Mouse (Mus musculus): ENCODE data around the gene Klhl7. TPM values are rescaled to one million over a fixed set of nuclear protein-coding genes. Genes with fewer than 3 reads are reported as not detected.

Klhl7 gene
- total RNA-seq, 2 experiments from 2014 or later: 35.0 to 41.5 TPM

GRCm38 (mm10) chr5:24172092-24172491 is 71.7 kb downstream of the Klhl7 start:
- no peak for DNase-seq

DNA sequence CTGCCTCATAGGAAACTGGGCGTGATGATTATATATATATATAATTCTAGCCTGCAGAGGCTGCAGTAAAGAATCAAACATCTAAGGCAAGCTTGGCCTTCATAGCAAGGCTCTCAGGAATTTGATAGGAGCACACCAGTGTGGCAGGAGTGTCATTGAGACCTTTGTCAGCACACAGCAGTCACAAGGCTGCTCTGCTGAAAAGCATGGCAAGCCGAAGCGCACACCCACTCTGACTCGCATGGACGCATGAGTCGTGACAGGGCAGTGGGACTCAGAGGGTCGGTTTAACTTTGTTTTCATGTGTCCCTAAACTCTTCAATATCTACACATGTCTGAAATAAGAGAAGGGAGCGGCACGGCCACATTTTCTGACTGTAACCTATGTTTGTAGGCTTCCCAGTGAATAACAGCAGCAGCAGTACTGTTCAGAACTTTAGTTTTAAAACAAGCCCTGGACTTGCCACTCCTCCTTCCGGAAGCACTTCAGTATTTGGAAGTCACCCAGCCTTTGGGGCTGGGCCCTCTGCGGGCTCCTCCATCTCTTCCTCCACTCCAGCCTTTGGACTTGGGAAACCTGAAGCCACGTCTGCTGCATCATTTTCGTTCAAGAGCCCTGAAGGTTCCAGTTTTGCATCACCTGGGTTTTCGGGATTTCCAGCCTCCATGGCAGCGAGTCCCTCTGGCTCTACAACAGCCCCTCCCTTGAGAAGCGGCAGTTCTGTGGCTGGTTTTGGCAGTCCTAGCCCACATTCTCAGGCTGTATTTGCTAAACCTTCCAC is 81.3 kb downstream of the Klhl7 start:
- no peak for DNase-seq

DNA sequence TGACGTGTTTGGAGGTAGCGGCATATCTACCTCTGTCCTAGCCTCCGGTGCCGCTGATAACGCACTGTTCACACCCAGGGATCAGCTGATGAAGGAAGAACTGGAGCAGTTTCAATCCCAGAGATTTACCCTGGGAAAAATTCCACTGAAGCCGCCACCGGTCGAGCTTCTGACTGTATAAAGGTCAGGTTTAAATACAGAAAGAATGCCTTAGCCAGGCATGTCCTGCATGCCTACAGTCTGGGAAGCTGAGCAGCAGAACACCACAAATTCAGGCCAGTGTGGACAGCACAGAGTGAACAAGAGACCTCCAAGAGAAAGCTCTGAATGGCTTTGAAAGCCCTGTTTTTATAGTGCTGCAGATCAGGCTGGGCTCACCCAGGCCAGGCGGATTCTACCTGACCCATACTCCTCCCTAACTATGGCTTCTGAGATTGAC is 81.9 kb downstream of the Klhl7 start:
- DNase-seq: no peak

- DNase-seq: no peak
Measured at GRCm38 (mm10) chr5:24183096-24183495, 82.7 kb downstream of the Klhl7 start.

GRCm38 (mm10) chr5:24184011-24184410 is 83.6 kb downstream of the Klhl7 start:
- no peak for DNase-seq

DNA sequence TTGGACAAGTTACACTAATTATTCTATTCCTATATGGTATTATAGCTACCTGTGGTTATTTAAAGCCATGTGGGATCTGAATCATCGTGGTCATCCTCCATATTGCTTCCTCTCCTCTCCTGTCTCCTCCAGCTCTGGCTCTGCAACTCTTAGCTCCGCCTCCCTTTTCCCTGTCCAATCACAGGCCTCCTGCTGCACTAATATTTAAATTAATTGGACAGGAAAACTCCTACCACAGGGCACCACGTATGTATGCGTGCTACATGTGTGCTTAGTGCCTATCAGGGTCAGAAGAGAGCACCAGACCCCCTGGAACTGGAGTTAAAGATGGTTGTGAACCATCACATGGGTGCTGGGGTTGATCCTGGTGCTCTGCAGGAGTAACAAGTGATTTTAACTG is 88.1 kb downstream of the Klhl7 start:
- DNase-seq: no peak

DNA sequence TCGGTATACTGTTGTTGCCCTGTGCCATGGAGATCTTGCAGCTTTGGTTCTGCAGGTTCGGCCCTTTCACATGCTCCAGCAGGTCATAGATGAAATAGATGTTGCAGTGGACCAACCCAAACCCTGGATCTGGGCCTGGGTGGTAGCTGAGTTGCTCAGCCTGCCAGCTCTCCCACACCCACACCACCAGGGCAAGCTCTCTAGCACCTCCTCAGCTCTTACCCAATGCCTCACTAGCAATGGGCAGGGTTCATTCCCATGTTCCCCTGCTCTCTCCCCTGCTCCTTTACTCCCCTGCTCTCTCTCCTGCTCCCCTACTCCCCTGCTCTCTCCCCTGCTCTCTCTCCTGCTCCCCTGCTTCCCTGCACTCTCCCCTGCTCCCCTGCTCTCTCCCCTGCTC is 91.4 kb downstream of the Klhl7 start:
- no peak for DNase-seq

GRCm38 (mm10) chr5:24201006-24201405 is 100.6 kb downstream of the Klhl7 start:
- no peak for DNase-seq

- no peak for DNase-seq
Measured at GRCm38 (mm10) chr5:24202492-24202891, 102.1 kb downstream of the Klhl7 start.

GRCm38 (mm10) chr5:24203266-24203665 is 102.9 kb downstream of the Klhl7 start:
- DNase-seq: no peak

GRCm38 (mm10) chr5:24207965-24208364 is 107.6 kb downstream of the Klhl7 start:
- no peak for DNase-seq

DNA sequence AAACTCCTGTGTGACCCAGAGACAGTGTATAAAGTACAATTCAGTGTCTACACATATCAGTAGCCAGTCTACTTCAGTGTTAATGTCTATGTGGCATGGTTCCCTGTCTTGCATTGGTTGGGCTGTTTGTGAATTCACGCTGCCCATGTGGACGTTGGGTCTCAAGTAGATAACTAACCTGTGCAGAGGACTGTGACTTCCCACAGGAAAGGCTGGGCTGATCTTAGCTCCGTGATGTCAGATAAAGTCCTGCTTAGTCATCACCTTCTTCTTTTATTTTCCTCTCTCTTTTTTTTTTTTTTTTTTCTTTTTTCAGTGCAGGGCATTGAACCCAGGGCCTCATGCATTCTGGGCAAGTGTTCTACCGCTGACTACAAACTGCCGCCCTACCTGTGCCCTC is 108.1 kb downstream of the Klhl7 start:
- DNase-seq: no peak

Other genes starting within 250 kb of the Klhl7 start
- 10 to 100 TPM; 15.9 to 20.0 TPM for gene Fam126a, start 69.9 kb upstream of the Klhl7 start, total RNA-seq (2021)
- 1 to 10 TPM; 6.2 to 7.6 TPM for gene Nupl2, start 64.4 kb downstream of the Klhl7 start, total RNA-seq (2021)

All from gastrocnemius, postnatal 10 days (tissue).